Mouse (Mus musculus) midbrain, embryonic 11.5 days (tissue): ENCODE measurements around the gene Rbms3. TPM values are rescaled to one million over a fixed set of nuclear protein-coding genes. Genes with fewer than 3 reads are reported as not detected.
A peak's percentile ranks its signal among the peaks of the same experiment; 100 is the strongest.

Source experiments
- ATAC-seq: fragments of 200-750 bp; cut with Nextera tagmentation; 2 replicates; pipeline ENCODE4 v1.8.0; 2017; ENCODE audit warnings: moderate TSS enrichment, moderate library complexity; ENCODE audit not compliant: low FRiP score
- DNase-seq: peaks from one replicate; pipeline ENCODE4 v3.0.0; 2015; ENCODE audit warnings: low spot score; ENCODE audit errors: missing footprints
- H3K27ac ChIP-seq: fragments of 300-500 bp; sonication (generic); 2 replicates; pipeline ENCODE4 v1.5.1; 2014; ENCODE audit warnings: low read depth, low read length
- H3K27me3 ChIP-seq: fragments of 300-500 bp; sonication (generic); 2 replicates; pipeline ENCODE4 v1.6.1; 2014; ENCODE audit warnings: mild to moderate bottlenecking, low read length, moderate library complexity, mixed read lengths; ENCODE audit not compliant: control insufficient read depth, insufficient read depth
- H3K36me3 ChIP-seq: fragments of 300-500 bp; sonication (generic); 2 replicates; pipeline ENCODE4 v1.6.1; 2014; ENCODE audit warnings: mild to moderate bottlenecking, low read length, moderate library complexity, mixed read lengths; ENCODE audit not compliant: control insufficient read depth, insufficient read depth
- H3K4me1 ChIP-seq: fragments of 300-500 bp; sonication (generic); 2 replicates; pipeline ENCODE4 v1.6.1; 2014; ENCODE audit warnings: low read length; ENCODE audit not compliant: control insufficient read depth, insufficient read depth
- H3K4me2 ChIP-seq: fragments of 300-500 bp; sonication (generic); 2 replicates; pipeline ENCODE4 v1.6.1; 2014; ENCODE audit warnings: mild to moderate bottlenecking, moderate library complexity
- H3K4me3 ChIP-seq: fragments of 300-500 bp; sonication (generic); 2 replicates; pipeline ENCODE4 v1.5.1; 2014; ENCODE audit warnings: low read depth, low read length
- H3K9ac ChIP-seq: fragments of 300-500 bp; sonication (generic); 2 replicates; pipeline ENCODE4 v1.6.1; 2014; ENCODE audit warnings: low read length
- H3K9me3 ChIP-seq: fragments of 300-500 bp; sonication (generic); 2 replicates; pipeline ENCODE4 v1.6.1; 2016; ENCODE audit warnings: low read length; ENCODE audit not compliant: control insufficient read depth
- WGBS: fragments of 180-500 bp; shearing (Covaris S2); extraction: QIAGEN DNeasy Blood & Tissue Kit; methylation state at CpG from one replicate; pipeline ENCODE4 v1.1.7; 2014; 5-methylcytosine and 5-hydroxymethylcytosine counted together
- polyA plus RNA-seq: library from polyadenylated mRNA; unstranded; fragments of >200 nt; fragmentation: Nextera tagmentation; extraction: Ambion mirVana; gene quantifications from 2 replicates; pipeline ENCODE4 v1.2.1, GENCODE M21; 2014

Rbms3 gene
- polyA plus RNA-seq, 1 experiment from 2014 or later: 13.6 TPM

GRCm38 (mm10) chr9:116832822-116833221 lies 796.9 kb downstream of the Rbms3 start:
- WGBS: 80% methylated on average over 1 of the region's 1 CpGs
- H3K36me3 ChIP-seq: no peaks in the 10 kb centered on the region
- H3K27ac ChIP-seq: no peak overlapping the region
- H3K9me3 ChIP-seq: no peaks in the 10 kb centered on the region
- ATAC-seq: no peak
- H3K27me3 ChIP-seq: no peaks in the 10 kb centered on the region
- no peak overlapping the region for H3K9ac ChIP-seq
- no peaks in the 10 kb centered on the region for H3K4me1 ChIP-seq
- peak; percentile 44 for DNase-seq
- H3K4me3 ChIP-seq: no peak overlapping the region
- H3K4me2 ChIP-seq: no peak overlapping the region

GRCm38 (mm10) chr9:116831386-116831785 lies 798.3 kb downstream of the Rbms3 start:
- ATAC-seq: no peak
- H3K27me3 ChIP-seq: no peaks in the 10 kb centered on the region
- no peaks in the 10 kb centered on the region for H3K36me3 ChIP-seq
- WGBS: 92% methylated on average over 5 of the region's 5 CpGs
- no peak overlapping the region for H3K4me2 ChIP-seq
- H3K9me3 ChIP-seq: no peaks in the 10 kb centered on the region
- H3K9ac ChIP-seq: no peak overlapping the region
- no peak overlapping the region for H3K27ac ChIP-seq
- H3K4me3 ChIP-seq: no peak overlapping the region
- H3K4me1 ChIP-seq: no peaks in the 10 kb centered on the region
- DNase-seq: peak; percentile 56

- Histone ChIP-seq H3K27me3 (no peaks in the 10 kb centered on the region), H3K36me3 (no peaks in the 10 kb centered on the region), H3K4me3 (no peak overlapping the region), H3K4me1 (no peaks in the 10 kb centered on the region), H3K9me3 (no peaks in the 10 kb centered on the region), H3K4me2 (no peak overlapping the region), H3K27ac (no peak overlapping the region), H3K9ac (no peak overlapping the region)
- peak; percentile 49 for DNase-seq
- ATAC-seq: no peak
- 83% methylated on average over 4 of the region's 4 CpGs for WGBS
Measured at GRCm38 (mm10) chr9:116829929-116830328, 799.8 kb downstream of the Rbms3 start.

GRCm38 (mm10) chr9:116821601-116822000 lies 808.1 kb downstream of the Rbms3 start:
- Histone ChIP-seq H3K9ac (no peak overlapping the region), H3K27ac (no peak overlapping the region), H3K27me3 (no peaks in the 10 kb centered on the region), H3K4me1 (no peaks in the 10 kb centered on the region), H3K9me3 (no peaks in the 10 kb centered on the region), H3K4me3 (no peak overlapping the region), H3K4me2 (no peak overlapping the region), H3K36me3 (no peaks in the 10 kb centered on the region)
- DNase-seq: no peak
- WGBS: 92% methylated on average over 7 of the region's 7 CpGs
- no peak for ATAC-seq

GRCm38 (mm10) chr9:116817196-116817595 lies 812.5 kb downstream of the Rbms3 start:
- Histone ChIP-seq H3K27ac (no peak overlapping the region), H3K9me3 (no peaks in the 10 kb centered on the region), H3K4me2 (no peak overlapping the region), H3K4me1 (no peaks in the 10 kb centered on the region), H3K9ac (no peak overlapping the region), H3K4me3 (no peak overlapping the region), H3K36me3 (no peaks in the 10 kb centered on the region), H3K27me3 (no peaks in the 10 kb centered on the region)
- DNase-seq (no peak), ATAC-seq (no peak)
- 73% methylated on average over 1 of the region's 1 CpGs for WGBS

- Histone ChIP-seq H3K36me3 (no peaks in the 10 kb centered on the region), H3K9ac (no peak overlapping the region), H3K9me3 (no peaks in the 10 kb centered on the region), H3K27ac (no peak overlapping the region), H3K4me3 (no peak overlapping the region), H3K27me3 (no peaks in the 10 kb centered on the region), H3K4me2 (no peak overlapping the region), H3K4me1 (no peaks in the 10 kb centered on the region)
- WGBS: 82% methylated on average over 10 of the region's 10 CpGs
- peak; percentile 64 for DNase-seq
- ATAC-seq: no peak
Measured at GRCm38 (mm10) chr9:116814495-116815094, 815.1 kb downstream of the Rbms3 start.

- Histone ChIP-seq H3K9ac (no peak overlapping the region), H3K4me2 (no peak overlapping the region), H3K27me3 (no peaks in the 10 kb centered on the region), H3K36me3 (no peaks in the 10 kb centered on the region), H3K27ac (no peak overlapping the region), H3K4me3 (no peak overlapping the region), H3K9me3 (no peaks in the 10 kb centered on the region), H3K4me1 (no peaks in the 10 kb centered on the region)
- WGBS: 83% methylated on average over 2 of the region's 2 CpGs
- DNase-seq (peak; percentile 33), ATAC-seq (no peak)
Measured at GRCm38 (mm10) chr9:116813396-116813795, 816.3 kb downstream of the Rbms3 start.

GRCm38 (mm10) chr9:116809260-116809659 lies 820.5 kb downstream of the Rbms3 start:
- Histone ChIP-seq H3K9ac (no peak overlapping the region), H3K4me3 (no peak overlapping the region), H3K4me2 (no peak overlapping the region), H3K4me1 (peaks cover 14% of the 10 kb centered on the region), H3K27ac (no peak overlapping the region), H3K9me3 (no peaks in the 10 kb centered on the region), H3K27me3 (no peaks in the 10 kb centered on the region), H3K36me3 (no peaks in the 10 kb centered on the region)
- DNase-seq (peak; percentile 76), ATAC-seq (no peak)
- WGBS: 93% methylated on average over 5 of the region's 5 CpGs

- ATAC-seq (no peak), DNase-seq (no peak)
- peaks cover 14% of the 10 kb centered on the region for H3K4me1 ChIP-seq
- no peaks in the 10 kb centered on the region for H3K27me3 ChIP-seq
- H3K4me2 ChIP-seq: no peak overlapping the region
- no peak overlapping the region for H3K9ac ChIP-seq
- no peaks in the 10 kb centered on the region for H3K9me3 ChIP-seq
- H3K27ac ChIP-seq: no peak overlapping the region
- no peaks in the 10 kb centered on the region for H3K36me3 ChIP-seq
- H3K4me3 ChIP-seq: no peak overlapping the region
- 79% methylated on average over 4 of the region's 4 CpGs for WGBS
Measured at GRCm38 (mm10) chr9:116808401-116808800, 821.3 kb downstream of the Rbms3 start.
